Mouse (Mus musculus): ENCODE data around the gene Suv39h2. TPM values are rescaled to one million over a fixed set of nuclear protein-coding genes. Genes with fewer than 3 reads are reported as not detected.

The Suv39h2 gene
- total and polyA plus RNA-seq, 3 experiments = 13.9 to 16.0 TPM; not detected in 1

- Histone ChIP-seq H3K9ac (ENCODE audit: control insufficient read depth, low read depth, low read length, poor library complexity, severe bottlenecking) (no peak overlapping the region), H3K36me3 (ENCODE audit: control insufficient read depth in 1 of 2, insufficient read depth in 2 of 2, low read length in 2 of 2) (peaks cover 0 to 3% of the 10 kb centered on the region in 2 experiments; a peak in 1 of 4 replicates)
- no peak for DNase-seq (ENCODE audit: low read depth, low spot score)
These were observed 43.9 kb downstream of the Suv39h2 start for GRCm38 (mm10) chr2:3430956-3431355.

GRCm38 (mm10) chr2:3424579-3424910 lies 50.3 kb downstream of the Suv39h2 start:
- Histone ChIP-seq H3K9ac (ENCODE audit: control insufficient read depth, low read depth, low read length, poor library complexity, severe bottlenecking) (peak overlapping the region; percentile 72), H3K4me3 (ENCODE audit: control insufficient read depth in 1 of 2, insufficient read depth in 1 of 2, low read depth in 2 of 2, low read length in 2 of 2) (peak overlapping the region; percentile 81 to 92), H3K27me3 (ENCODE audit: control insufficient read depth in 1 of 2, insufficient read depth in 2 of 2, low read length in 2 of 2) (no peaks in the 10 kb centered on the region), H3K79me2 (ENCODE audit: control insufficient read depth, insufficient read depth, low read length, poor library complexity) (peaks cover 7% of the 10 kb centered on the region), H3K36me3 (ENCODE audit: control insufficient read depth in 1 of 2, insufficient read depth in 2 of 2, low read length in 2 of 2) (peaks cover 2 to 12% of the 10 kb centered on the region in 2 experiments; a peak in 3 of 4 replicates), H3K9me3 (replicated peaks; ENCODE audit: insufficient read depth, low read length) (no peaks in the 10 kb centered on the region), H3K4me1 (ENCODE audit: control insufficient read depth in 1 of 2, insufficient read depth in 2 of 2, low read length in 2 of 2) (peaks cover 2 to 8% of the 10 kb centered on the region in 2 experiments; a peak in 2 of 4 replicates), H3K27ac (ENCODE audit: control insufficient read depth, low read depth, low read length) (peak overlapping the region; percentile 30)
- DNase-seq (ENCODE audit: low read depth, low spot score) = peak; percentile 70
- TF ChIP-seq E2F4 (IDR thresholded peaks at IDR 0.05; ENCODE audit: borderline replicate concordance, low read depth, low read length) (no peak), JUND (IDR thresholded peaks at IDR 0.05; ENCODE audit: low read depth, low read length) (no peak), BHLHE40 (IDR thresholded peaks at IDR 0.05; ENCODE audit: borderline replicate concordance, low read depth, low read length) (peak; percentile 34; the same call in 1 of the 2 replicates), MYC (IDR thresholded peaks at IDR 0.05; ENCODE audit: low read depth, low read length) (peak; percentile 83), CHD1 (IDR thresholded peaks at IDR 0.05; ENCODE audit: low read depth, low read length) (no peak), ETS1 (IDR thresholded peaks at IDR 0.05; ENCODE audit: low read depth, low read length) (peak; percentile 47; the same call in 1 of the 2 replicates), NRF1 (IDR thresholded peaks at IDR 0.05; ENCODE audit: insufficient read depth, low read depth, low read length, poor library complexity, severe bottlenecking) (no peak), MAFK (IDR thresholded peaks at IDR 0.05; ENCODE audit: borderline replicate concordance, low read depth, low read length) (no peak), GATA1 (IDR thresholded peaks at IDR 0.05; ENCODE audit: low read depth, low read length) (0 out of 2 replicates have a peak, but pooled peaks have one; percentile 18), ZNF384 (IDR thresholded peaks at IDR 0.05; ENCODE audit: low read depth, low read length) (no peak), GABPA (IDR thresholded peaks at IDR 0.05; ENCODE audit: low read depth, low read length) (no peak), MXI1 (IDR thresholded peaks at IDR 0.05; ENCODE audit: low read depth, low read length) (peak; percentile 82; the same call in 1 of the 2 replicates), TBP (IDR thresholded peaks at IDR 0.05; ENCODE audit: low read depth, low read length) (no peak), SIN3A (IDR thresholded peaks at IDR 0.05; ENCODE audit: low read length) (no peak), MAX (IDR thresholded peaks at IDR 0.05; ENCODE audit: low read length) (peak; percentile 66; the same call in 1 of the 2 replicates), HCFC1 (IDR thresholded peaks at IDR 0.05; ENCODE audit: low read depth, low read length) (no peak), POLR2A (IDR thresholded peaks at IDR 0.05; ENCODE audit: control insufficient read depth in 1 of 2, insufficient read depth in 1 of 2, low read depth in 1 of 2, low read length in 2 of 2, poor library complexity in 1 of 2) (no peak), UBTF (IDR thresholded peaks at IDR 0.05; ENCODE audit: borderline replicate concordance, insufficient read depth, low read depth, low read length) (no peak), CHD2 (IDR thresholded peaks at IDR 0.05; ENCODE audit: low read length) (no peak), ELF1 (IDR thresholded peaks at IDR 0.05; ENCODE audit: low read depth, low read length) (no peak), USF1 (IDR thresholded peaks at IDR 0.05; ENCODE audit: low read depth, low read length) (no peak), TAL1 (IDR thresholded peaks at IDR 0.05; ENCODE audit: low read length) (no peak), RCOR1 (IDR thresholded peaks at IDR 0.05; ENCODE audit: low read depth, low read length) (no peak), RAD21 (IDR thresholded peaks at IDR 0.05; ENCODE audit: low read depth, low read length) (no peak), ZC3H11A (IDR thresholded peaks at IDR 0.05; ENCODE audit: low read depth, low read length) (no peak)

More at GRCm38 (mm10) chr2:3430956-3431355, 43.9 kb downstream of the Suv39h2 start:
- Histone ChIP-seq H3K4me3 (ENCODE audit: control insufficient read depth in 1 of 2, insufficient read depth in 1 of 2, low read depth in 2 of 2, low read length in 2 of 2) (no peak overlapping the region), H3K4me1 (ENCODE audit: control insufficient read depth in 1 of 2, insufficient read depth in 2 of 2, low read length in 2 of 2) (no peaks in the 10 kb centered on the region; a peak in 1 of 4 replicates), H3K9me3 (replicated peaks; ENCODE audit: insufficient read depth, low read length) (no peaks in the 10 kb centered on the region), H3K27me3 (ENCODE audit: control insufficient read depth in 1 of 2, insufficient read depth in 2 of 2, low read length in 2 of 2) (no peaks in the 10 kb centered on the region), H3K79me2 (ENCODE audit: control insufficient read depth, insufficient read depth, low read length, poor library complexity) (no peaks in the 10 kb centered on the region; the same call in 1 of the 2 replicates), H3K27ac (ENCODE audit: control insufficient read depth, low read depth, low read length) (no peak overlapping the region)
- TF ChIP-seq BHLHE40 (IDR thresholded peaks at IDR 0.05; ENCODE audit: borderline replicate concordance, low read depth, low read length) = no peak
- no peak for TF ChIP-seq SMC3 (IDR thresholded peaks at IDR 0.05; ENCODE audit: low read depth, low read length)
- no peak for TF ChIP-seq TCF12 (IDR thresholded peaks at IDR 0.05; ENCODE audit: low read depth, low read length)
- no peak for TF ChIP-seq TAL1 (IDR thresholded peaks at IDR 0.05; ENCODE audit: low read length)
- TF ChIP-seq JUND (IDR thresholded peaks at IDR 0.05; ENCODE audit: low read depth, low read length) = no peak
- TF ChIP-seq HCFC1 (IDR thresholded peaks at IDR 0.05; ENCODE audit: low read depth, low read length) = no peak
- no peak for TF ChIP-seq UBTF (IDR thresholded peaks at IDR 0.05; ENCODE audit: borderline replicate concordance, insufficient read depth, low read depth, low read length)
- TF ChIP-seq RCOR1 (IDR thresholded peaks at IDR 0.05; ENCODE audit: low read depth, low read length) = no peak
- no peak for TF ChIP-seq CHD1 (IDR thresholded peaks at IDR 0.05; ENCODE audit: low read depth, low read length)
- TF ChIP-seq USF1 (IDR thresholded peaks at IDR 0.05; ENCODE audit: low read depth, low read length) = no peak
- no peak for TF ChIP-seq MAZ (IDR thresholded peaks at IDR 0.05; ENCODE audit: low read depth, low read length)
- no peak for TF ChIP-seq MYB (IDR thresholded peaks at IDR 0.05; ENCODE audit: low read depth, low read length)
- no peak for TF ChIP-seq ZKSCAN1 (IDR thresholded peaks at IDR 0.05; ENCODE audit: low read depth, low read length)
- TF ChIP-seq EP300 (IDR thresholded peaks at IDR 0.05; ENCODE audit: low read depth in 1 of 2, low read length in 2 of 2) = no peak
- TF ChIP-seq TBP (IDR thresholded peaks at IDR 0.05; ENCODE audit: low read depth, low read length) = no peak
- TF ChIP-seq MAFK (IDR thresholded peaks at IDR 0.05; ENCODE audit: borderline replicate concordance, low read depth, low read length) = no peak
- TF ChIP-seq ETS1 (IDR thresholded peaks at IDR 0.05; ENCODE audit: low read depth, low read length) = no peak
- TF ChIP-seq POLR2AphosphoS2 (IDR thresholded peaks at IDR 0.05; ENCODE audit: low read length) = no peak
